Mouse (Mus musculus): ENCODE results near the gene Acot7. TPM values are rescaled to one million over a fixed set of nuclear protein-coding genes. Genes with fewer than 3 reads are reported as not detected.

The Acot7 gene
- total and polyA plus RNA-seq, 2 experiments from 2014 or later = 249 to 488 TPM

DNA sequence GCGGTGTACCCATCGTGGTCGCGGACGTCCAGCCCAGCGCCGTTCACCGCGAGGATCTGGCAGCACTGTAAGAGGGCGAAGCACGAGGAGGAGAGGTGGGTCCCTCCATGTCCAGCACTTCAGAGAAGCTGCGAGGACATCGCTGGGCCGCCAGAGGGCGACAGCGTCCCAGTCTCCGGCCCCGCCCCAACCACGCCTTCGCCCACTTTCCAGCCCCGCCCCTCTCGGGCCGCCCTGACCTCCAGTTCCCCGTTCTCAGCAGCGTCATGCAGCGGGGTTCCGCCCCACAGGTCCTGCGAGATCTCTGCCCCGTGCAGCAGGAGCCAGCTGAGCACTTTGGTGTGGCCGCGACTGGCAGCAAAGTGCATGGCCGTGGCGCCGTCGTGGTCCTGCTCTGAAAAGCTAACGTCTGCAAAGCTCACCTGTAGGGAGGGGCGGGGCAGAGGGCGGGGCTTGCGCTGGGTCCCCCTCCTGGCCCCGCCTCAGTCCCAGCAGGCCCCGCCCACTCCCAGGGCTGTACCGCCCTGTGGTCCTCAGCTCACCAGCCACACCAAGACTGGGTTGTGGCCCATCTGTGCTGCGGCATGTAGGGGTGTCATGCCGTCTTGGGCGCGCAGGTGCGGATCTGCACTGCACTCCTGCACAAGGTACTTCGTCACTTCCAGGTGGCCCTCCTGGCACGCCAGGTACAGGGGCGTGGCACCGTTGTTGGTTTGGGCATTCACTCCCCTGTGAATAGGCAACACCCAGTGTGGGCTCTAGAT, 39.3 kb upstream of the Acot7 start:
- Histone ChIP-seq H3K9ac (replicated peaks; ENCODE audit: low read length) (peak overlapping the region; percentile 24; the same call in 1 of the 2 replicates), H3K27ac (no peak overlapping the region), H3K36me3 (ENCODE audit: insufficient read depth, low read length) (no peaks in the 10 kb centered on the region), H3K27me3 (ENCODE audit: insufficient read depth, low read length) (peaks cover 10% of the 10 kb centered on the region; the same call in 1 of the 2 replicates), H3K4me2 (ENCODE audit: low read depth, low read length) (peak overlapping the region; percentile 66), H3K4me3 (ENCODE audit: low read length) (peak overlapping the region; percentile 39), H3K9me3 (ENCODE audit: low read length) (no peaks in the 10 kb centered on the region), H3K4me1 (ENCODE audit: insufficient read depth, low read length) (0 out of 2 replicates have a peak, but pooled peaks cover 5% of the 10 kb centered on the region)
- ATAC-seq (peak; percentile 79), DNase-seq (ENCODE audit: low spot score) (peak; percentile 86)
- 4% methylated on average over 50 of the region's 51 CpGs for WGBS
- peak; percentile 92 for TF ChIP-seq CTCF (IDR thresholded peaks at IDR 0.05; ENCODE audit: low read depth)

DNA sequence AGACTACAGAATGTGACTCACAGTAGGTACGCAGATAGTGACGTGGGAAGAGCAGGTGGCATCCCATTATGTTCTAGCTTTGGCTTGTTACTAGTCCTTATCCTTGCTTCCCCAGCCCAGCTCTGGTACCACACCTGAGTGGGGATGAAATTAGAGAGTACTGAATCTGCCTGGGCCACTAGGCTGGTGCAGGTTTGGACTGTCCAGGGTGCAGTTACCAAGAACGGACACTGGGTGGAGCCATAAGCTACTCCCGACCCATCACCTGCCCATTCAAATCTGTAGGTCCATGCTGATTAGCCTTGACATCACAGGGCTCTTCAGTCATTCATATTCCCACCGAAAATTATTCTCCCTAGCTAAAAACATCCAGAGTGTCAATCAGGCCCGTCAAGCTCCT, 37.5 kb upstream of the Acot7 start:
- ATAC-seq (no peak), DNase-seq (ENCODE audit: low spot score) (peak; percentile 63)
- Histone ChIP-seq H3K4me2 (ENCODE audit: low read depth, low read length) (no peak overlapping the region), H3K4me1 (ENCODE audit: insufficient read depth, low read length) (0 out of 2 replicates have a peak, but pooled peaks cover 5% of the 10 kb centered on the region), H3K9ac (replicated peaks; ENCODE audit: low read length) (no peak overlapping the region), H3K4me3 (ENCODE audit: low read length) (no peak overlapping the region), H3K27ac (no peak overlapping the region), H3K9me3 (ENCODE audit: low read length) (no peaks in the 10 kb centered on the region), H3K36me3 (ENCODE audit: insufficient read depth, low read length) (no peaks in the 10 kb centered on the region), H3K27me3 (ENCODE audit: insufficient read depth, low read length) (0 out of 2 replicates have a peak, but pooled peaks cover 3% of the 10 kb centered on the region)
- TF ChIP-seq CTCF (IDR thresholded peaks at IDR 0.05; ENCODE audit: low read depth) = peak; percentile 83
- WGBS = 32% methylated on average over 6 of the region's 6 CpGs

DNA sequence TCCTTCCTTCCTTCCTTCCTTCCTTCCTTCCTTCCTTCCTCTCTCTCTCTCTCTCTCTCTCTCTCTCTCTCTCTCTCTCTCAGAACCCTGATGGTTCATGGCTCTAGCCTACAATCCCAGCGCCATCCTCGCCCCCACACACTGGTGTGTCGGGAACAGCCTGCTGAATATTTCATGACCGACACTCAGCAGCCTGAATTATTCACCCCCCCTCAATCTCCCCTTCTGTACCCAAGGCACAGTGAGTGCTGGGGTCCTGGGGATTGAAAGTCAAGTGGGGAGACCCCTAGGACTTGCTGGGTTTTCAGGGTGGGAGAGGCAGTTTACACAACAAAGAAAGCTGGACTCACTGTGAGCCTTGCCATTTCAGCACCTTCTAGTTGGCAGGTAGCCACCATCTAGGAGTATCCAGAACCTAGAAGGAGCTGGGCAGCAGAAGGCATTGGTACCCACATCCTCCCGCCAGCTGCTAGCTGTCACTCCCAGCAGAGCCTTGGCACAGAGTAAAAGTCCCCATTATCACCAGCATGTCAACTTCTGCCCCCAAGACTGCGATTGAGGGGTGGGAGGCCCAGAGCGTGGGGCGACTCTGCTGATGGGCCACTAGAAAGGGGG, 36.3 kb upstream of the Acot7 start:
- H3K9ac ChIP-seq (replicated peaks; ENCODE audit: low read length) = no peak overlapping the region
- no peak overlapping the region for H3K27ac ChIP-seq
- TF ChIP-seq CTCF (IDR thresholded peaks at IDR 0.05; ENCODE audit: low read depth) = no peak
- no peak overlapping the region for H3K4me2 ChIP-seq (ENCODE audit: low read depth, low read length)
- no peaks in the 10 kb centered on the region for H3K36me3 ChIP-seq (ENCODE audit: insufficient read depth, low read length)
- H3K4me3 ChIP-seq (ENCODE audit: low read length) = no peak overlapping the region
- no peak for ATAC-seq
- H3K27me3 ChIP-seq (ENCODE audit: insufficient read depth, low read length) = 0 out of 2 replicates have a peak, but pooled peaks cover 3% of the 10 kb centered on the region
- H3K9me3 ChIP-seq (ENCODE audit: low read length) = no peaks in the 10 kb centered on the region
- 50% methylated on average over 8 of the region's 8 CpGs for WGBS
- H3K4me1 ChIP-seq (ENCODE audit: insufficient read depth, low read length) = 0 out of 2 replicates have a peak, but pooled peaks cover 5% of the 10 kb centered on the region
- no peak for DNase-seq (ENCODE audit: low spot score)

- peak; percentile 18; the same call in 1 of the 2 replicates for TF ChIP-seq CTCF (IDR thresholded peaks at IDR 0.05; ENCODE audit: low read depth)
- Histone ChIP-seq H3K4me2 (ENCODE audit: low read depth, low read length) (no peak overlapping the region), H3K9ac (replicated peaks; ENCODE audit: low read length) (no peak overlapping the region), H3K36me3 (ENCODE audit: insufficient read depth, low read length) (no peaks in the 10 kb centered on the region), H3K4me3 (ENCODE audit: low read length) (no peak overlapping the region), H3K27me3 (ENCODE audit: insufficient read depth, low read length) (0 out of 2 replicates have a peak, but pooled peaks cover 3% of the 10 kb centered on the region), H3K9me3 (ENCODE audit: low read length) (no peaks in the 10 kb centered on the region), H3K4me1 (ENCODE audit: insufficient read depth, low read length) (0 out of 2 replicates have a peak, but pooled peaks cover 4% of the 10 kb centered on the region), H3K27ac (no peak overlapping the region)
- ATAC-seq (no peak), DNase-seq (ENCODE audit: low spot score) (no peak)
- whole genome bisulfite sequencing = 48% methylated on average over 1 of the region's 1 CpGs
These were observed 34.3 kb upstream of the Acot7 start for GRCm38 (mm10) chr4:152143632-152144031.

GRCm38 (mm10) chr4:152145473-152145872, 32.5 kb upstream of the Acot7 start:
- H3K4me1 ChIP-seq (ENCODE audit: insufficient read depth, low read length) = no peaks in the 10 kb centered on the region
- H3K36me3 ChIP-seq (ENCODE audit: insufficient read depth, low read length) = no peaks in the 10 kb centered on the region
- ATAC-seq = no peak
- 63% methylated on average over 10 of the region's 10 CpGs for WGBS
- no peak overlapping the region for H3K27ac ChIP-seq
- no peak overlapping the region for H3K9ac ChIP-seq (replicated peaks; ENCODE audit: low read length)
- no peak overlapping the region for H3K4me3 ChIP-seq (ENCODE audit: low read length)
- no peak for TF ChIP-seq CTCF (IDR thresholded peaks at IDR 0.05; ENCODE audit: low read depth)
- peaks cover 7% of the 10 kb centered on the region; the same call in 1 of the 2 replicates for H3K27me3 ChIP-seq (ENCODE audit: insufficient read depth, low read length)
- no peak overlapping the region for H3K4me2 ChIP-seq (ENCODE audit: low read depth, low read length)
- DNase-seq (ENCODE audit: low spot score) = no peak
- no peaks in the 10 kb centered on the region for H3K9me3 ChIP-seq (ENCODE audit: low read length)

DNA sequence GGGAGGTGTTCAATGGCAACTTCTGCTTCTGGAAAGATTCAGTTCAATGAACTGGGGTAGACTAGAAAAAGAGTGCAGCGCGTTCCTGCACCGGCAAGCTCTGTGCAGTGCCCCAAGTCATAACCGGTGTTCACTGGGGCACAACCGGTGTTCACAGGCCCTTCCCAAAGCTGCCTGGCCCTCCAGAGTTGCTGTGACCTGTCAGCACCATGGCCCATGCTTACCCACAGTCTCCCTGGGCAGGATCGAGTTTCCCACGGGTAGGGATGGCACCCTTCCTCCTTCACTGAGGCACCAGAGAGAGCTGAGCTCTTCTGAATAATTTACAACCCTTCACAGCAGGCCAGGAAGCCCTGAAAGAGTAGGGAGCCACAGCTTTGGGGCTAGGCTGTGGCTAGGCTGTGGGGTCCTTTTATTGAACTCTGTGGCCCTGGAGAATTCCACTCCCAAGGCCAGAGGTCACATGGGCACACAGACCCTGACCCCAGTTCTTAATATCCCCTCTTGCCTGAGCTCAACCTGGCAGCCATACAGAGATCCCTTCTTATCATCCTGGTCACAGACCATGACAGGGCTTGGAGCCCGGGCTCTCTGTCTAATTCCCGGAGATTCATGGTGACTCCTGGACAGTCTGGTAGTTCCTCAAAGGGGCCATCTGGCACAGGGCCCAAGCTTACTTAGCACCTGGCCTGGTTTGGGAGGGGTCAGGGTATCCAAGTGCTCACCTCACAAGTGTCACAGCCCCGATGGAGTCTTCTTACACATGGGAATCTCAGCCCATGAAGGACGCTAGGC, 31.7 kb upstream of the Acot7 start:
- WGBS = 66% methylated on average over 11 of the region's 11 CpGs
- H3K4me1 ChIP-seq (ENCODE audit: insufficient read depth, low read length) = no peaks in the 10 kb centered on the region
- no peaks in the 10 kb centered on the region for H3K36me3 ChIP-seq (ENCODE audit: insufficient read depth, low read length)
- H3K9ac ChIP-seq (replicated peaks; ENCODE audit: low read length) = no peak overlapping the region
- no peak overlapping the region for H3K27ac ChIP-seq
- H3K4me3 ChIP-seq (ENCODE audit: low read length) = no peak overlapping the region
- H3K27me3 ChIP-seq (ENCODE audit: insufficient read depth, low read length) = peaks cover 12% of the 10 kb centered on the region
- TF ChIP-seq CTCF (IDR thresholded peaks at IDR 0.05; ENCODE audit: low read depth) = no peak
- H3K9me3 ChIP-seq (ENCODE audit: low read length) = no peaks in the 10 kb centered on the region
- ATAC-seq = peak; percentile 27; the same call in 1 of the 2 replicates
- no peak for DNase-seq (ENCODE audit: low spot score)
- H3K4me2 ChIP-seq (ENCODE audit: low read depth, low read length) = no peak overlapping the region
